Mouse (Mus musculus): ENCODE measurements around the gene Angptl6.

- TF ChIP-seq EP300 (optimal IDR thresholded peaks at IDR 0.05) (no peak), CTCF (IDR thresholded peaks at IDR 0.05; ENCODE audit: low read depth) (no peak)
Measured at GRCm38 (mm10) chr9:20894629-20895028, 15.1 kb upstream of the Angptl6 start.

Measured in stomach, postnatal 0 days (tissue).